Mouse (Mus musculus) embryonic facial prominence, embryonic 14.5 days (tissue): ENCODE measurements around the gene Rnf123. TPM values are rescaled to one million over a fixed set of nuclear protein-coding genes. Genes with fewer than 3 reads are reported as not detected.
A peak's percentile ranks its signal among the peaks of the same experiment; 100 is the strongest.

ENCODE experiments used
- ATAC-seq: fragments of 200-750 bp; cut with Nextera tagmentation; 2 replicates; pipeline ENCODE4 v1.8.0; 2017; ENCODE audit warnings: low read depth, moderate number of reproducible peaks, moderate TSS enrichment
- DNase-seq: peaks from one replicate; pipeline ENCODE4 v3.0.0-alpha.2; 2015; ENCODE audit warnings: low spot score
- H3K27ac ChIP-seq: fragments of 300-500 bp; sonication (generic); replicated peaks from 2 replicates; pipeline ENCODE4 v1.5.1; 2014; ENCODE audit warnings: low read depth, mild to moderate bottlenecking, low read length, moderate library complexity
- H3K27me3 ChIP-seq: fragments of 300-500 bp; sonication (generic); replicated peaks from 2 replicates; pipeline ENCODE4 v1.6.1; 2014; ENCODE audit warnings: low read length; ENCODE audit not compliant: control insufficient read depth, insufficient read depth
- H3K36me3 ChIP-seq: fragments of 300-500 bp; sonication (generic); 2 replicates; pipeline ENCODE4 v1.6.1; 2014; ENCODE audit warnings: low read length, mixed read lengths; ENCODE audit not compliant: control insufficient read depth, insufficient read depth
- H3K4me1 ChIP-seq: fragments of 300-500 bp; sonication (generic); 2 replicates; pipeline ENCODE4 v1.6.1; 2014; ENCODE audit warnings: antibody characterized with exemption, low read length; ENCODE audit not compliant: control insufficient read depth, insufficient read depth
- H3K4me2 ChIP-seq: fragments of 300-500 bp; sonication (generic); 2 replicates; pipeline ENCODE4 v1.6.1; 2014; ENCODE audit warnings: low read depth, mild to moderate bottlenecking, low read length, moderate library complexity, mixed read lengths
- H3K4me3 ChIP-seq: fragments of 300-500 bp; sonication (generic); 2 replicates; pipeline ENCODE4 v1.5.1; 2014; ENCODE audit warnings: low read depth, mild to moderate bottlenecking, low read length
- H3K9ac ChIP-seq: fragments of 300-500 bp; sonication (generic); 2 replicates; pipeline ENCODE4 v1.6.1; 2014; ENCODE audit warnings: low read depth, mild to moderate bottlenecking, low read length, moderate library complexity, mixed read lengths
- H3K9me3 ChIP-seq: fragments of 300-500 bp; sonication (generic); 2 replicates; pipeline ENCODE4 v1.6.1; 2016; ENCODE audit warnings: low read length; ENCODE audit not compliant: control insufficient read depth
- WGBS: fragments of 180-500 bp; shearing (Covaris S2); extraction: QIAGEN DNeasy Blood & Tissue Kit; methylation state at CpG from one replicate; pipeline ENCODE4 v1.1.7; 2014; 5-methylcytosine and 5-hydroxymethylcytosine counted together
- polyA plus RNA-seq: library from polyadenylated mRNA; unstranded; fragments of >200 nt; fragmentation: Nextera tagmentation; extraction: Ambion mirVana; gene quantifications from 2 replicates; pipeline ENCODE4 v1.2.1, GENCODE M21; 2014

Gene Rnf123
- polyA plus RNA-seq, 1 experiment from 2014 or later, result 22.9 TPM

DNA sequence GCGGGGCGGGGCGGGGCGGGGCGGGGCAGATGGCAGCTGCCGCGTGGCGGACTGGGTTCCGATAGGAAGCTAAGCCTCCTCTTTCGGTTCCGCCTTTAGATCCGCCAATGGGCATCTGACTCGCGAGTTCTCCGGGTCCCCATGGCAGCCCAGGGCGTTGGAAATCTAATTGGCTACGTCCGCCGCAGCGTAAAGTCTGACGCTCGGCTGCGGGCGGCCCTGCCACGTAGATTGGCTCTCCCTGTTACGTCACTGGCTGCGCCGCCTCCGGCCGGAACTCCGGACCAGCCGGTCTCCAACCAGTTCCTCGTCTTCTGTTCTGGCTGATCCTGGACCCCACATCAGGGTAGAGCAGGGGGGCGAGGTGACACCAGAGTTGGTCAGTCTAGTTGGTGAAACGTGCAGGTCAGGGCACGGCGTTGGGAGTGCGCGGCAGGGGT lies 34.1 kb downstream of the Rnf123 start, which contains the start of gene Gmppb:
TSS of gene Gmppb (plus strand) at position 227 of the 440 bp plus-strand sequence.
- H3K4me1 ChIP-seq, result 0 out of 2 replicates have a peak, but pooled peaks cover 11% of the 10 kb centered on the region
- peak within 1 kb of the TSS; percentile 89 for H3K9ac ChIP-seq
- H3K27me3 ChIP-seq, result no peaks in the 10 kb centered on the region
- peaks cover 61% of the 10 kb centered on the region for H3K36me3 ChIP-seq
- peak; percentile 94 for ATAC-seq
- WGBS, result 0% methylated on average over 17 of the region's 39 CpGs
- no peaks in the 10 kb centered on the region for H3K9me3 ChIP-seq
- DNase-seq, result peak; percentile 99
- peak within 1 kb of the TSS; percentile 86 for H3K27ac ChIP-seq
- H3K4me3 ChIP-seq, result peak within 1 kb of the TSS; percentile 80
- H3K4me2 ChIP-seq, result peak within 1 kb of the TSS; percentile 66

DNA sequence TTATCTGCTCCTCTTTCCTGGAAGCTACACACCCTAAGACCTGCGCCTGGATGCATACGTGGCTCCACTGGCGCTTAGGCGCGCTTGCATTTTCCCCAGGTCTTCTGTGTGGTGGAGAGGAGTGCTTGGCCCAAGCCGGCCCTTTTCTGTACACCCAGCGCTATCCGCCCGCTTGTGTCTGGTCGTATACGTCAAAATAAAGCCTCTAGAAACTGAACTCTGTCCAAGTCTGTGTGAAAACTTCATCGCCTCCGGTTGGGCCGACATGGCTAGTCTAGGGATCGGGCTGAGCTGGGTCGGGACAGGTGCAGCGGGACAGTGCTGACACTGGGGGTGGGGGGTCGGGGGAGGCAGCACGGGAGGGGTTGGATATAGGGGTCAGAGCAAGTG lies 34.6 kb downstream of the Rnf123 start:
- Histone ChIP-seq H3K27ac (peak overlapping the region; percentile 85), H3K4me3 (peak overlapping the region; percentile 80), H3K9ac (peak overlapping the region; percentile 62), H3K27me3 (no peaks in the 10 kb centered on the region), H3K4me2 (peak overlapping the region; percentile 66), H3K36me3 (peaks cover 59% of the 10 kb centered on the region), H3K9me3 (no peaks in the 10 kb centered on the region), H3K4me1 (0 out of 2 replicates have a peak, but pooled peaks cover 11% of the 10 kb centered on the region)
- DNase-seq (peak; percentile 36), ATAC-seq (peak; percentile 34)
- WGBS, result under 1% methylated on average over 19 of the region's 19 CpGs

DNA sequence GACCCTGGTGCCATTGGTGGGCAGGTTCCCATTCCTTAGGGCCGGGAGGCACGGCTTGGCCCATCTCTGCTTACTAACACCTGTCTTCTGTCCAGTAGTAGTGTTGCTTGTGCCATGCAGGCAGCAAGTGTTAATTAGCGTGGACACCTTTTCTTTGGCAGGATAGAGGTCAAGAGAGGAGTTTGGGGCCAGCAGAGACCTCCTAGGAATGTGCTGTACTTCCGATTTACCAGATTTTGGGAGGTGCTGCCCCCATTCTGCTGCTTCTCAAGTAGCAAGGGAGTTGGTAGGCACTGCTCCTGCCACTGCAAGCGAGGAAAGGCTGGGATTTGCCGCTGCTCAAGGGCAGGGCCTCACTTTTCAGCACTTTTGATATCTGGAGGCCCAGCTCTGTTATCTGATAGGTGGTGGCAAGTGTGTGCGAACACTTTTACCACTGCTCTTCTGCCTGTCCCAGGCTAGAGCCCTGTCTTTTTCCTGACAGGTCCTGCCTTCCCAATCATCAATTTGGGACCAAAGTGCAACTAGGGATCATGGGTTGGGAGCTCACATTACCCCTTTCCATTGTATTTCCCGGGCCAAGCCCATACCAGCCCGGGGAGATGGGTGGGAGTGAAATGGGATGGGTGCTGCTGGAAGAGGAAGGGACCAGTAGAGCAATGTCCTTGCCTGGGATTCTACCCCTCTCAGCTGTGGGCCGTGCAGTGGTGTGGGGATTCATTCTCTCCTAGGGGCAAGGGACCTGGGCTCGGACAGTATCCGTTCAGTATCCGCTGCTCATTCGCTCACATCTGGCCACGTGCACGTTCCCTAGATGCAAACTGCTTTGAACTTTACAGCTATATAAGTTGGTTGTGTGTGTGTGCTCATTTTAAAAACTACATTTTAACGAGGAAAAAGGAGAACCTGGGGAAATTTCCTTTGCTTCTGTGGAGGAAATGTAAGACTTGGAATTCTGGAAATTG lies 35.3 kb downstream of the Rnf123 start:
- Histone ChIP-seq H3K9me3 (no peaks in the 10 kb centered on the region), H3K27me3 (no peaks in the 10 kb centered on the region), H3K27ac (peak overlapping the region; percentile 85), H3K4me2 (peak overlapping the region; percentile 66), H3K9ac (peak overlapping the region; percentile 62), H3K4me1 (0 out of 2 replicates have a peak, but pooled peaks cover 11% of the 10 kb centered on the region), H3K4me3 (peak overlapping the region; percentile 80), H3K36me3 (peaks cover 61% of the 10 kb centered on the region)
- ATAC-seq, result no peak
- no peak for DNase-seq
- WGBS, result 41% methylated on average over 17 of the region's 17 CpGs

DNA sequence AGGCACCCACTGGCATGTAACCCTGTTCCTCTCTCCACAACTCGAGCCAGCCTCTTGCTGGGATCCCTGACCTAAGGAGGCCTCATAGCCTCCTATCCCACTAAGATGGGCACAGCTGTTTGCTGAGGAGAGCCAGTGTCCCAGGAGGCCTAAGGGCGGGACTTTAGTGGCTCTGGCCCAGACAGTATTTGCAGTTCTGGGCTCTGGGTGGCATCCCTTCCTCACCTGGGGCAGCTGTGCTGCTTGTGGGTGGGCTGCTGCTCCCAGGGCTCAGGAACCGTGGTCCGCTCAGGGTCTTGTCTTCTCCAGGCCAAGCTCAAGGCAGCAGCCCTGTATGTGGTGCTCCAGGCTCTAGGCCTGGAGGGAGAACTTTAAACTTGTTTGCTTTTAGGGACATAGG lies 36.6 kb downstream of the Rnf123 start:
- no peak overlapping the region for H3K4me2 ChIP-seq
- no peak for DNase-seq
- peaks cover 66% of the 10 kb centered on the region for H3K36me3 ChIP-seq
- no peak overlapping the region for H3K27ac ChIP-seq
- 88% methylated on average over 4 of the region's 4 CpGs for WGBS
- 0 out of 2 replicates have a peak, but pooled peaks cover 11% of the 10 kb centered on the region for H3K4me1 ChIP-seq
- ATAC-seq, result no peak
- H3K9me3 ChIP-seq, result no peaks in the 10 kb centered on the region
- H3K4me3 ChIP-seq, result no peak overlapping the region
- no peak overlapping the region for H3K9ac ChIP-seq
- no peaks in the 10 kb centered on the region for H3K27me3 ChIP-seq

DNA sequence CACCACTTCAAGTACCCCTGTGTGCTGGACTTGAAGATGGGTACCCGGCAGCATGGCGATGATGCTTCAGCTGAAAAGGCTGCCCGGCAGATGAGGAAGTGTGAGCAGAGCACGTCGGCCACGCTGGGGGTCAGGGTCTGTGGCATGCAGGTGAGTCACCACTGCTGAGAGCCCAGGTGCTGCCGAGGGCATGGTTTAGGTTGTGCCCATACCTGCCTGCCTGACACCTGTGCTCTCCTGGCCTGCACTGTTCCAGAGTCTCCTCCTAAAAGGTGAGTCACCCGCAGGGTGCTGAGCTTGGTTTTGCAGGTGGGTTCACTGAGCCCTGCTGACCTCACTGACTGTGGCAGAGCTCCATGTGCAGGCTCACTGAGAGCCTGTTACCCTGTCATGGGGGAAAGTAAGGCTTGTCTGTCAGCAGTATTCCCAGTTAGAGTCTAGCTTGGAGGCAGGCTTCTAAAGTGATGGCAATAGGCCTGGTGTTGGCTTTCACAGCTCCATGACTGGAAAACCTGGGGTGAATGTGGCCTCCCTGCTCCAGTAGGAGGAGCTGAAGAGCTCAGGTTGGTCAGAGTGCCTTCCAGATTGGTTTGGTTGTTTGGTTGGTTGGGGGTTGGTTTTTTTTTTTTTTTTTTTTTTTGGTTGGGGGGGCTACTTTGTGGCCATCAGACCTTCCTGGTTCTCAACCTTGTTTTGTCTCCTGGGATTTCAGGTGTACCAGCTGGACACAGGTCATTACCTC lies 38.2 kb downstream of the Rnf123 start:
- Histone ChIP-seq H3K9ac (no peak overlapping the region), H3K9me3 (no peaks in the 10 kb centered on the region), H3K4me1 (0 out of 2 replicates have a peak, but pooled peaks cover 9% of the 10 kb centered on the region), H3K27me3 (no peaks in the 10 kb centered on the region), H3K27ac (no peak overlapping the region), H3K4me2 (no peak overlapping the region), H3K36me3 (peaks cover 64% of the 10 kb centered on the region), H3K4me3 (no peak overlapping the region)
- ATAC-seq (no peak), DNase-seq (no peak)
- 92% methylated on average over 8 of the region's 8 CpGs for WGBS

DNA sequence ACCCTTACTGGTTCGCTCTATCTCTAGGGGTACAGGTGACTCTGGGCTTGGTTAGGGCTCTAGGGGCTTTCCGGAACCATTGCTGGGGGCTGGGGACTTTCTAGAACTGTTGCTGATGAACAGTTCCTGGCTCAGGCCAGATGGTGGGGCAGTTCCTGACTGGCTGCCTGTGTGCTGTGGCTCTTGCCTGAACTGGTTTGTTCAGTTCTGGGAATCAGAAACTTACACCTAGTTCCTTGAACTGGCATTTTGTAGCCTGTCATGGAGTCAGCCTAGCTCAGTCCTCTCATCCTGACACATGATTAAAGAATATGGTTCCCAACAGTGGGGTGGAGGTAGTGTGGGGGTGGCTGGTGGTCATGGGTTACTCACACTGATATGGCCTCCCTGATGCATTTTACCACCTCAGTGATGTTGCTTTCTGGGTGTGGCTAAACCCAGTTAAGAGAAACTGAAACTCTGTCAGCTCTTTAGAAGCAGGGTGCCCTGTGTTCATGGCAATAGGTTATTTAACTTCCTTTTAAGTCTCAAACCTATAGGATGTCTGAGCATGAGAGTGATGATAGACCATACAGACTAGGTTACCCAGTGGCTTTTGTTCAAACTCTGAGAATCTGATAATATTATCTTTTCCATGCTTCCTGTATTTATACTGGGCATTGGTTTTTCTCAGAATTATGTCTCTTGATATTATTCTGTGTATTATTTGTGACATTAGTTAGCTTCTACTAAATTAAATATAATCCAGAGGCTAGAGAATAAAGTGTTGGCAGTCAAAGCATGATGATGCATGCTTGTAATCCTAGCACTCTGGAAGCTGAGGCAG lies 47.6 kb downstream of the Rnf123 start:
- Histone ChIP-seq H3K4me1 (no peaks in the 10 kb centered on the region), H3K36me3 (peaks cover 70% of the 10 kb centered on the region), H3K4me3 (no peak overlapping the region), H3K9ac (no peak overlapping the region), H3K27me3 (no peaks in the 10 kb centered on the region), H3K27ac (no peak overlapping the region), H3K4me2 (no peak overlapping the region), H3K9me3 (no peaks in the 10 kb centered on the region)
- WGBS, result 91% methylated on average over 2 of the region's 2 CpGs
- ATAC-seq (peak; percentile 60; the same call in 1 of the 2 replicates), DNase-seq (peak; percentile 25)

DNA sequence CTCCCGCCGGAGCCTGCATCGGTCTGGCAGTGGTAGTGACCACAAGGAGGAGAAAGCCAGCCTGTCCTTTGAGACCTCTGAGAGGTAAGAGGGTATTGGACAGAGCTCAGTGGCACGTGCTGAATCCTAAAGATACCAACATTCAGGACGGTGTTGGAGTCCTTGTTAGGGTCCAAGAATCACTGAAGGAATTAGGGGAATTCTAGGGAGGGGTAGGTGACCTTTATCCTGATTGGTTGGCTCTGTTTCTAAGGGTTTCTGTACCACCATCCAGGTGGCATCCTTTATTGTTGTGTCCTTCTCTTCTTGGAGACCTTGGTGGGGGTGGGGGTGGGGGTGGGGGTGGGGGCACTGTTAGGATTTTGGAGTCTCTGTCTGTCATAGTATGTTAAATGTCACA lies 51.0 kb downstream of the Rnf123 start:
- peaks cover 67% of the 10 kb centered on the region for H3K36me3 ChIP-seq
- no peaks in the 10 kb centered on the region for H3K27me3 ChIP-seq
- WGBS, result 90% methylated on average over 5 of the region's 5 CpGs
- no peak overlapping the region for H3K4me3 ChIP-seq
- ATAC-seq (no peak), DNase-seq (no peak)
- no peak overlapping the region for H3K9ac ChIP-seq
- H3K27ac ChIP-seq, result no peak overlapping the region
- no peak overlapping the region for H3K4me2 ChIP-seq
- no peaks in the 10 kb centered on the region for H3K4me1 ChIP-seq
- no peaks in the 10 kb centered on the region for H3K9me3 ChIP-seq

DNA sequence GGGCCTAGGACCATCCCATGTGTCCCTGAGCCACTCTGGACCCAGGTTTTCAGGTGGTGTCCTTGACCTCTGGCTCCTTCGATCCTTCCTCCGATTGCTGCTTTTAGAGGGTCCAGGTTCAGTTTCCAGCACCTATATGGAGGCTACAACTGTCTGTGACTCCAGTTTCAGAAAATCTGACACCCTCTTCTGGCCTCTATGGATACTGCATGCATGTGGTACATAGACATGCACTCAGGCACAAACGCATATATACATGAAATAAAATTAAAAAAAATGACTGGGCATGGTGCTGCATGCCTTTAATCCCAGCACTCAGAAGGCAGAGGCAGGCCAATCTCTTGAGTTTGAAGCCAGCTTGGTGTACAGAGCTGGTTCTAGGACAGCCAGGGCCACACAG lies 55.3 kb downstream of the Rnf123 start:
- no peak overlapping the region for H3K9ac ChIP-seq
- H3K27me3 ChIP-seq, result no peaks in the 10 kb centered on the region
- H3K9me3 ChIP-seq, result no peaks in the 10 kb centered on the region
- H3K27ac ChIP-seq, result no peak overlapping the region
- no peak overlapping the region for H3K4me3 ChIP-seq
- WGBS, result 90% methylated on average over 3 of the region's 3 CpGs
- peaks cover 78% of the 10 kb centered on the region for H3K36me3 ChIP-seq
- H3K4me1 ChIP-seq, result no peaks in the 10 kb centered on the region
- DNase-seq, result no peak
- ATAC-seq, result no peak
- no peak overlapping the region for H3K4me2 ChIP-seq
